Mouse (Mus musculus) ES-Bruce4 (cell line): ENCODE measurements at regions not wholly inside any gene's neighbourhood (a gene's known extent, or its start where the extent isn't known, plus 50 kb on each side); places are given as distances from the start of the nearest gene placed in this dataset.

Experiments used
- CTCF ChIP-seq: IDR thresholded peaks from one replicate; pipeline ENCODE4 v1.8.1; 2011; ENCODE audit warnings: low read depth, low read length
- EP300 ChIP-seq: IDR thresholded peaks from 2 replicates; pipeline ENCODE4 v1.6.1; 2011; ENCODE audit warnings: low read depth, low read length; ENCODE audit not compliant: insufficient read depth
- POLR2A ChIP-seq: IDR thresholded peaks from one replicate; pipeline ENCODE4 v1.8.1; 2011; ENCODE audit warnings: low read length; ENCODE audit not compliant: insufficient read depth

GRCm38 (mm10) chr10:60928164-60928563 lies 96.8 kb upstream of the Unc5b start:
- no peak for TF ChIP-seq CTCF
- no peak for TF ChIP-seq EP300
- no peak for TF ChIP-seq POLR2A
